Mouse (Mus musculus) myocyte (in vitro differentiated cells): ENCODE measurements around the gene Slc25a43.

ENCODE experiments used
- E2F4 ChIP-seq: IDR thresholded peaks from one replicate; pipeline ENCODE4 v1.6.1; 2011; ENCODE audit warnings: mild to moderate bottlenecking, control low read depth, moderate library complexity; ENCODE audit not compliant: insufficient read depth
- POLR2A ChIP-seq: IDR thresholded peaks from one replicate; pipeline ENCODE4 v1.6.1; 2011; ENCODE audit warnings: low read depth, mild to moderate bottlenecking, control low read depth, moderate library complexity; ENCODE audit not compliant: insufficient read length

DNA sequence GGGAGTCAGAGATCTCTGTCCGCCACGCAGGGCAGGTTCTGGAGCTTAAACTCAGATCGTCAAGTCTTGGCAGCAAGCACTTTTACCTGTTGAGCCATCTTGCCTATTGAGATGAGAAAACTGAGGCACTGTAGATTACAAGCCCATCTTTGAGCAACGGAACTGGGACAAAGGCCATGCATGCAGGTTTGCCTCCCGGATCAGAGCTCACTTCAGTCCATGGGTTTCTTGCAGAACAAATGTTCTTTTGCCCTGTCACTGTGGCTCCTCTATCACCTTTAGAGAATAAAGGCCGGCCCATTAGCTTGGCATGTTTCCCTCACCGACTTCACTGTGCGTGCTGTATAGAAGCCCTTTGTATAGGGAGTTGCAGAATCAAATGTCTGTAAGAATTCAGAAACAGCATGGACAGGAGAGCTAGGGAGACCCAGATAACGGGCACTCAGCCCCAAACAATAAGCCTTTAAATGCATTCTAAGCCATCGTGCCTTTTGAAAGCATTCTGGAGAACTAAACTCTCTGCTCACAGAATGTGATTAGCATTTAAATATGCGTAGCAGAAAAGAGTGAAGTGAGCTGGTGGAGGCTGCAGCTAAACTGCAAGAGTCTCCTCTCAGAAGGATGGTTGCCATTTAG, 20.0 kb downstream of the Slc25a43 start:
- TF ChIP-seq E2F4 = no peak
- TF ChIP-seq POLR2A = no peak
